Mouse (Mus musculus): ENCODE results near the gene Ggt6.
"Not testable (repeated sequence)": the region's sequence is repeated elsewhere in the genome, so short reads cannot be mapped to it uniquely, and the experiment has no call there.

Gene Ggt6

GRCm38 (mm10) chr11:72411093-72411921, 24.0 kb upstream of the Ggt6 start, which contains the start of gene Smtnl2:
Gene Smtnl2 (minus strand): TSS chr11:72411713.
- peak; percentile 8 for DNase-seq (ENCODE audit: low read depth, low spot score)

- DNase-seq (ENCODE audit: low read depth, low spot score): no peak
Measured at GRCm38 (mm10) chr11:72411945-72412344, 23.4 kb upstream of the Ggt6 start.

GRCm38 (mm10) chr11:72413016-72413415, 22.3 kb upstream of the Ggt6 start:
- no peak for DNase-seq (ENCODE audit: low read depth, low spot score)

- DNase-seq (ENCODE audit: low read depth, low spot score): no peak
Measured at GRCm38 (mm10) chr11:72413601-72414190, 21.6 kb upstream of the Ggt6 start.

- no peak for DNase-seq (ENCODE audit: low read depth, low spot score)
Measured at GRCm38 (mm10) chr11:72415155-72415554, 20.2 kb upstream of the Ggt6 start.

- no peak for DNase-seq (ENCODE audit: low read depth, low spot score)
Measured at GRCm38 (mm10) chr11:72416666-72417065, 18.7 kb upstream of the Ggt6 start.

GRCm38 (mm10) chr11:72417376-72417775, 17.9 kb upstream of the Ggt6 start:
- no peak for DNase-seq (ENCODE audit: low read depth, low spot score)

- no peak for DNase-seq (ENCODE audit: low read depth, low spot score)
Measured at GRCm38 (mm10) chr11:72418227-72418626, 17.1 kb upstream of the Ggt6 start.

- DNase-seq (ENCODE audit: low read depth, low spot score): no peak
Measured at GRCm38 (mm10) chr11:72419006-72419405, 16.3 kb upstream of the Ggt6 start.

- DNase-seq (ENCODE audit: low read depth, low spot score): no peak
Measured at GRCm38 (mm10) chr11:72420460-72421122, 14.7 kb upstream of the Ggt6 start.

- DNase-seq (ENCODE audit: low read depth, low spot score): no peak
Measured at GRCm38 (mm10) chr11:72421518-72422278, 13.6 kb upstream of the Ggt6 start.

- no peak for DNase-seq (ENCODE audit: low read depth, low spot score)
Measured at GRCm38 (mm10) chr11:72423686-72424085, 11.6 kb upstream of the Ggt6 start.

- DNase-seq (ENCODE audit: low read depth, low spot score): no peak
Measured at GRCm38 (mm10) chr11:72425201-72425600, 10.1 kb upstream of the Ggt6 start.

- peak; percentile 34 for DNase-seq (ENCODE audit: low read depth, low spot score)
Measured at GRCm38 (mm10) chr11:72426884-72427283, 8.4 kb upstream of the Ggt6 start.

GRCm38 (mm10) chr11:72428694-72429093, 6.6 kb upstream of the Ggt6 start:
- DNase-seq (ENCODE audit: low read depth, low spot score): peak; percentile 85

GRCm38 (mm10) chr11:72429288-72429690, 6.0 kb upstream of the Ggt6 start:
- DNase-seq (ENCODE audit: low read depth, low spot score): peak; percentile 88

- not testable (repeated sequence) for DNase-seq (ENCODE audit: low read depth, low spot score)
Measured at GRCm38 (mm10) chr11:72430311-72431068, 4.8 kb upstream of the Ggt6 start.

- DNase-seq (ENCODE audit: low read depth, low spot score): no peak
Measured at GRCm38 (mm10) chr11:72435694-72436045, 344 bp downstream of the Ggt6 start.

- no peak for DNase-seq (ENCODE audit: low read depth, low spot score)
Measured at GRCm38 (mm10) chr11:72436271-72436670, 945 bp downstream of the Ggt6 start.

GRCm38 (mm10) chr11:72436756-72437650, 1.7 kb downstream of the Ggt6 start:
- DNase-seq (ENCODE audit: low read depth, low spot score): no peak
